Mouse (Mus musculus) ES-Bruce4 (cell line): ENCODE results near the gene Aqp7.

ENCODE experiments used
- CTCF ChIP-seq: IDR thresholded peaks from one replicate; pipeline ENCODE4 v1.8.1; 2011; ENCODE audit warnings: low read depth, low read length
- EP300 ChIP-seq: IDR thresholded peaks from 2 replicates; pipeline ENCODE4 v1.6.1; 2011; ENCODE audit warnings: low read depth, low read length; ENCODE audit not compliant: insufficient read depth

DNA sequence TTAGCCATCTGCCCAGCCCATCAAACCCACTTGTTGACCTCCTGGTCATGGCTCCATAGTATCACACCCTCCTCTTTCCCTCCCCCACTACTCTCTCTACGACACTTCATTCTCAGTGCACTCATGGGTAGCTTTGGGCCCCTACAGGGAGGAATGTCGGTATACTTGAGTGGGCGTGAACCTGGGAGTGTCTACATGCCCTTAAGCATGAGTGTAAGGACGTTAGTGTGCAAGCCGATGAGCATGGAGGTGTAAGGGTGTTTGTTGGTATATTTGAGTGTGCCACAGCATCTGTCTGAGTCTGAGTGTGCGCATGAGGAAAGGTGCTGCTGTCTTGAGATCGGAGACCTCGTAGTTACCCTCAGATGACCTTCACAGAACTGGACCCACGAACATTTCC lies 39.0 kb upstream of the Aqp7 start:
- TF ChIP-seq CTCF (no peak), EP300 (no peak)
